Mouse (Mus musculus) embryonic fibroblast, embryonic 13.5 days (primary cell): ENCODE data around the gene Dnttip2.

ENCODE experiments used
- CTCF ChIP-seq: IDR thresholded peaks from 2 replicates; pipeline ENCODE4 v1.5.1; 2011; ENCODE audit warnings: mild to moderate bottlenecking, control low read depth, low read length, moderate library complexity, borderline replicate concordance; ENCODE audit not compliant: insufficient read depth
- POLR2A ChIP-seq: IDR thresholded peaks from 2 replicates; pipeline ENCODE4 v1.6.1; 2011; ENCODE audit warnings: low read depth, mild to moderate bottlenecking, control low read depth, low read length, moderate library complexity

DNA sequence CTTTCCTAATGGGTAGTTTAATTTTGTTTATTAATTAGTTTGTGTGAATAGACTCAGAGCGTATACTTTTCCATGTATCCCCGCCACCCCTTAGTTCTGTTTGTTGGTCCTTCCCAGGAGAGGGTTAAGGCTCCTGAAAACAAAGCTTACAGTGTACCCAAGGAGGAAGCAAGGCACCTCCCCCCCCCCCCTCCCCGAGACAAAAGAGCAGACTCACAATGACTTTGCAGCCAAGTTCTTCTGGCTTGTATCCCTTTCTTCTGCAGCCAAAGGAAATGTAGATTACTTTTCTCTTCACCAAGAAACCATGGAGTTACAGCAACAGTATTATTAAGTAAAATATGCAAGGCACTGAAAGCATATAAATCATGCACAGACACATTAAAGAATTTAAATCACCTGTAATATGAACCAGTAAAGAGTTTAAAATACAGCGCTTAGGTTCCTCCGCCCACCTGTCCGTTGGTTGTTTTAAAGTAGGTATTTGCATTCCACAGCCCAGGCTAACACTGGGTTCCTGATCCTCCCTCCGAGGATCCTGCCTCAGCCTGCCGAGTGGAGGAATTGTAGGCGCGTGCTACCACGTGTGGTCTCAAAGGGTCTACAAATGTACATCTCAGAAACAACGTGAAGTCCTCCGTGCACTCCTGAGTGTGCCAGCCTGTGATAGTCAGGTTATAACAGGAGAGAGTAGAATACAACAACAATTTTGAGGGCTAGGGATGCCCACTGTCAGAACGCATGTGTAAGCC lies 30.6 kb upstream of the Dnttip2 start:
- no peak for TF ChIP-seq CTCF
- no peak for TF ChIP-seq POLR2A
